Mouse (Mus musculus): ENCODE measurements around the gene Uxs1. TPM values are rescaled to one million over a fixed set of nuclear protein-coding genes. Genes with fewer than 3 reads are reported as not detected.

Uxs1 gene
- total and polyA plus RNA-seq, 2 experiments from 2014 or later = 5.3 to 10.4 TPM

GRCm38 (mm10) chr1:43819091-43819490 lies 8.5 kb downstream of the Uxs1 start:
- DNase-seq (ENCODE audit: low spot score) (no peak), ATAC-seq (ENCODE audit: insufficient read depth, low read depth) (no peak)
- no peaks in the 10 kb centered on the region for H3K36me3 ChIP-seq (replicated peaks; ENCODE audit: control insufficient read depth, insufficient read depth, low read length)
- H3K4me2 ChIP-seq (ENCODE audit: low read depth, low read length) = no peak overlapping the region
- H3K27ac ChIP-seq (ENCODE audit: low read depth) = no peak overlapping the region
- 61% methylated on average over 2 of the region's 2 CpGs for WGBS
- H3K9ac ChIP-seq (replicated peaks; ENCODE audit: low read depth, low read length) = no peak overlapping the region
- TF ChIP-seq EP300 (IDR thresholded peaks at IDR 0.05; ENCODE audit: low read depth) = no peak
- TF ChIP-seq CTCF (IDR thresholded peaks at IDR 0.05; ENCODE audit: low read depth) = no peak
- no peaks in the 10 kb centered on the region; the same call in 1 of the 2 replicates for H3K4me1 ChIP-seq (ENCODE audit: control insufficient read depth, insufficient read depth)
- no peak overlapping the region for H3K4me3 ChIP-seq (ENCODE audit: low read depth, low read length)
- H3K27me3 ChIP-seq (ENCODE audit: control insufficient read depth, insufficient read depth, low read length) = no peaks in the 10 kb centered on the region
- H3K9me3 ChIP-seq (replicated peaks; ENCODE audit: control insufficient read depth, low read length) = no peaks in the 10 kb centered on the region

DNA sequence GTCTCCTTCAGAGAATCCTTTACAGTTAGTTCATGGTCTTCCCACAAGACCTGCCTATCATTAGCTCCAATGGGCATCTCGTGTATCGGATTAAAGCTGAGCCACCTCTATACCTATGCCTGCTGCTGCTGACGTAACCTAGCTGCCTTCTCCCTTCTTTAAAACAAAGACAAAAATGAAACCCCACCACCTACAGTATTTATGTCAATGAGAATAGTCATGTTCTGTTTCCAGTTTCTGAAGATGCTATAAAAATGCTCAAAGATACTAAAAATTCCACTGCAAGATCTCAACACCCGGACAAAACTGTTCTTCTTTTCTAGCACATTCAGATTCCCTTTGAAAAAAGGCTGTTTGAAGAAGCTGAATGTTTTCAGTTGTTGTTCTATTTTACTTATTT lies 9.2 kb downstream of the Uxs1 start:
- Histone ChIP-seq H3K4me1 (ENCODE audit: control insufficient read depth, insufficient read depth) (no peaks in the 10 kb centered on the region; the same call in 1 of the 2 replicates), H3K4me3 (ENCODE audit: low read depth, low read length) (no peak overlapping the region), H3K9ac (replicated peaks; ENCODE audit: low read depth, low read length) (no peak overlapping the region), H3K36me3 (replicated peaks; ENCODE audit: control insufficient read depth, insufficient read depth, low read length) (no peaks in the 10 kb centered on the region), H3K27me3 (ENCODE audit: control insufficient read depth, insufficient read depth, low read length) (no peaks in the 10 kb centered on the region), H3K27ac (ENCODE audit: low read depth) (no peak overlapping the region), H3K4me2 (ENCODE audit: low read depth, low read length) (no peak overlapping the region), H3K9me3 (replicated peaks; ENCODE audit: control insufficient read depth, low read length) (no peaks in the 10 kb centered on the region)
- TF ChIP-seq EP300 (IDR thresholded peaks at IDR 0.05; ENCODE audit: low read depth) (no peak), CTCF (IDR thresholded peaks at IDR 0.05; ENCODE audit: low read depth) (no peak)
- no peak for DNase-seq (ENCODE audit: low spot score)
- ATAC-seq (ENCODE audit: insufficient read depth, low read depth) = no peak
- WGBS = 84% methylated on average over 4 of the region's 4 CpGs

DNA sequence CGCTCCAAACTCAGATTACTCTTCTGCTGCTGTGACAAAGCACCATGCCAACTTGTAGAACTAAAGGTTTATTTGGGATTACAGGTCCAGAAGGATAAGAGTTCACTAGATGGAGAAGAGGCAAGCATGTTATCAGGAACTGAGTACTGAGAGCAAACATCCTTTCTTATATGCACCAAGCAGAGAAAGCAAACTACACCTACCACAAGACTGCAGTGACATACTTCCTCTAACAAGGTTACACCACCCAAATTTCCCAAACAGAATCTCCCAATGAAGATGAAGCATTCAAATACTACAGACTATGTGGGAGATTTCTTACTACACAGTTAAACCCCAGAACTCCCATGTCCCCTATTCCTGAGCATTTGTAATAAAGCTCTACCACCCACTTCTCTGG lies 15.8 kb downstream of the Uxs1 start:
- 93% methylated on average over 1 of the region's 1 CpGs for WGBS
- H3K9me3 ChIP-seq (replicated peaks; ENCODE audit: control insufficient read depth, low read length) = no peaks in the 10 kb centered on the region
- H3K27me3 ChIP-seq (ENCODE audit: control insufficient read depth, insufficient read depth, low read length) = no peaks in the 10 kb centered on the region
- DNase-seq (ENCODE audit: low spot score) = no peak
- no peak overlapping the region for H3K9ac ChIP-seq (replicated peaks; ENCODE audit: low read depth, low read length)
- H3K4me3 ChIP-seq (ENCODE audit: low read depth, low read length) = no peak overlapping the region
- TF ChIP-seq EP300 (IDR thresholded peaks at IDR 0.05; ENCODE audit: low read depth) = no peak
- no peak for TF ChIP-seq CTCF (IDR thresholded peaks at IDR 0.05; ENCODE audit: low read depth)
- H3K36me3 ChIP-seq (replicated peaks; ENCODE audit: control insufficient read depth, insufficient read depth, low read length) = no peaks in the 10 kb centered on the region
- H3K27ac ChIP-seq (ENCODE audit: low read depth) = no peak overlapping the region
- no peak for ATAC-seq (ENCODE audit: insufficient read depth, low read depth)
- no peaks in the 10 kb centered on the region for H3K4me1 ChIP-seq (ENCODE audit: control insufficient read depth, insufficient read depth)
- no peak overlapping the region for H3K4me2 ChIP-seq (ENCODE audit: low read depth, low read length)

GRCm38 (mm10) chr1:43811055-43811454 lies 16.5 kb downstream of the Uxs1 start:
- Histone ChIP-seq H3K27ac (ENCODE audit: low read depth) (no peak overlapping the region), H3K9ac (replicated peaks; ENCODE audit: low read depth, low read length) (no peak overlapping the region), H3K36me3 (replicated peaks; ENCODE audit: control insufficient read depth, insufficient read depth, low read length) (no peaks in the 10 kb centered on the region), H3K4me1 (ENCODE audit: control insufficient read depth, insufficient read depth) (no peaks in the 10 kb centered on the region), H3K9me3 (replicated peaks; ENCODE audit: control insufficient read depth, low read length) (no peaks in the 10 kb centered on the region), H3K27me3 (ENCODE audit: control insufficient read depth, insufficient read depth, low read length) (no peaks in the 10 kb centered on the region), H3K4me3 (ENCODE audit: low read depth, low read length) (no peak overlapping the region), H3K4me2 (ENCODE audit: low read depth, low read length) (no peak overlapping the region)
- DNase-seq (ENCODE audit: low spot score) (no peak), ATAC-seq (ENCODE audit: insufficient read depth, low read depth) (no peak)
- TF ChIP-seq CTCF (IDR thresholded peaks at IDR 0.05; ENCODE audit: low read depth) (no peak), EP300 (IDR thresholded peaks at IDR 0.05; ENCODE audit: low read depth) (no peak)
- 56% methylated on average over 3 of the region's 3 CpGs for WGBS

DNA sequence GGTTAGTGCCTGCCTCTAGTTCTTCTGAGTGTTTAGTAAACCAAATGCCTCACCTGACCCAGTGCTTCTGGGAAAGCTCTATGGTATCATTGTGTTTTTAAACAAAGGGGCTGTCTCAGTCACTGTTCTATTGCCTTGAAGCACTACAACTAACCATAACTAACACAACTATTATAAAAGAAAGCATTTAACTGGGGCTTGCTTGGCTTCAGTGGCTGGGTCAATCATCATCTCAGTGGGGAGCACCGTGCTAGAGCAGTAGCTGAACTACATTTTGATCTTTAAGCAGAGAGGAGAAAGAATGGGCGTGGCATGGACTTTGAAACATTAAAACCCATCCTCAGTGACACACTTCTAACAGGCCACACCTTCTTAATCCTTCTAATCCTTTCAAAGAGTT lies 18.2 kb downstream of the Uxs1 start:
- Histone ChIP-seq H3K4me1 (ENCODE audit: control insufficient read depth, insufficient read depth) (no peaks in the 10 kb centered on the region), H3K4me2 (ENCODE audit: low read depth, low read length) (no peak overlapping the region), H3K36me3 (replicated peaks; ENCODE audit: control insufficient read depth, insufficient read depth, low read length) (no peaks in the 10 kb centered on the region), H3K9ac (replicated peaks; ENCODE audit: low read depth, low read length) (no peak overlapping the region), H3K9me3 (replicated peaks; ENCODE audit: control insufficient read depth, low read length) (no peaks in the 10 kb centered on the region), H3K27ac (ENCODE audit: low read depth) (no peak overlapping the region), H3K27me3 (ENCODE audit: control insufficient read depth, insufficient read depth, low read length) (no peaks in the 10 kb centered on the region), H3K4me3 (ENCODE audit: low read depth, low read length) (no peak overlapping the region)
- DNase-seq (ENCODE audit: low spot score) (no peak), ATAC-seq (ENCODE audit: insufficient read depth, low read depth) (no peak)
- 89% methylated on average over 2 of the region's 2 CpGs for WGBS
- TF ChIP-seq CTCF (IDR thresholded peaks at IDR 0.05; ENCODE audit: low read depth) (no peak), EP300 (IDR thresholded peaks at IDR 0.05; ENCODE audit: low read depth) (no peak)

- 85% methylated on average over 1 of the region's 1 CpGs for WGBS
- Histone ChIP-seq H3K27ac (ENCODE audit: low read depth) (no peak overlapping the region), H3K9ac (replicated peaks; ENCODE audit: low read depth, low read length) (no peak overlapping the region), H3K27me3 (ENCODE audit: control insufficient read depth, insufficient read depth, low read length) (no peaks in the 10 kb centered on the region), H3K4me3 (ENCODE audit: low read depth, low read length) (no peak overlapping the region), H3K4me1 (ENCODE audit: control insufficient read depth, insufficient read depth) (no peaks in the 10 kb centered on the region), H3K4me2 (ENCODE audit: low read depth, low read length) (no peak overlapping the region), H3K36me3 (replicated peaks; ENCODE audit: control insufficient read depth, insufficient read depth, low read length) (peaks cover 6% of the 10 kb centered on the region), H3K9me3 (replicated peaks; ENCODE audit: control insufficient read depth, low read length) (no peaks in the 10 kb centered on the region)
- TF ChIP-seq EP300 (IDR thresholded peaks at IDR 0.05; ENCODE audit: low read depth) (no peak), CTCF (IDR thresholded peaks at IDR 0.05; ENCODE audit: low read depth) (no peak)
- DNase-seq (ENCODE audit: low spot score) (no peak), ATAC-seq (ENCODE audit: insufficient read depth, low read depth) (no peak)
These were observed 23.6 kb downstream of the Uxs1 start for GRCm38 (mm10) chr1:43803906-43804474.
